Comparison of ENCODE assay signal across 7 mouse cellular contexts in genomic region chr4:135150031-135150801, GRCm38 (mm10). TPM values are rescaled to one million over a fixed set of nuclear protein-coding genes. Genes with fewer than 3 reads are reported as not detected.
DNase-seq lines count a peak whose midpoint lies in the region; ATAC-seq and TF ChIP-seq lines count a peak whose summit lies in the region.

No protein-coding gene starts in this region.

- no peak overlapping the region for H3K4me3 ChIP-seq in forebrain, embryonic 14.5 days (ENCODE audit: low read depth, low read length)
- no peak overlapping the region for H3K4me3 ChIP-seq in hindbrain, embryonic 12.5 days
- H3K4me3 ChIP-seq in left cerebral cortex, adult 2 months = no peak overlapping the region
- peak overlapping the region; percentile 96 for H3K4me3 ChIP-seq in megakaryocyte, embryonic 14.5 days (replicated peaks)

- intact Hi-C loops in left cerebral cortex, adult 2 months (cut with DNase I) = loop anchor here (5.0 kb wide), 2 partner anchors 52 to 203 kb away; no protein-coding TSS in a partner anchor

- peaks cover 96% of the 10 kb centered on the region for H3K27me3 ChIP-seq in forebrain, embryonic 14.5 days (replicated peaks; ENCODE audit: control insufficient read depth, insufficient read depth, low read length)
- peaks cover 100% of the 10 kb centered on the region for H3K27me3 ChIP-seq in hindbrain, embryonic 12.5 days
- no peaks in the 10 kb centered on the region for H3K27me3 ChIP-seq in megakaryocyte, embryonic 14.5 days (replicated peaks)

- no peak overlapping the region for H3K4me2 ChIP-seq in forebrain, embryonic 14.5 days (ENCODE audit: low read length)
- no peak overlapping the region for H3K4me2 ChIP-seq in hindbrain, embryonic 12.5 days (replicated peaks)

- DNase-seq in R1 (ENCODE audit: low read depth, low spot score) = peak; percentile 82
- peak; percentile 70 for DNase-seq in c-Kit-positive CD71-negative TER-119-negative erythroid progenitor cells, embryonic 14.5 days (ENCODE audit: low read depth)
- DNase-seq in forebrain, embryonic 14.5 days (ENCODE audit: low spot score) = peak; percentile 55
- DNase-seq in left cerebral cortex, adult 2 months (ENCODE audit: extremely low spot score in 1 of 2, low spot score in 2 of 2) = peak; percentile 33 to 48
- DNase-seq in spleen, postnatal 14 days (ENCODE audit: low spot score in 2 of 2) = peak; percentile 73 to 84

- no peak overlapping the region for H3K9ac ChIP-seq in forebrain, embryonic 14.5 days (ENCODE audit: low read length)
- H3K9ac ChIP-seq in hindbrain, embryonic 12.5 days = no peak overlapping the region

- no peaks in the 10 kb centered on the region for H3K36me3 ChIP-seq in forebrain, embryonic 14.5 days (ENCODE audit: control insufficient read depth, insufficient read depth, low read length)
- no peaks in the 10 kb centered on the region for H3K36me3 ChIP-seq in hindbrain, embryonic 12.5 days
- H3K36me3 ChIP-seq in megakaryocyte, embryonic 14.5 days (replicated peaks; ENCODE audit: low read length) = peaks cover 68% of the 10 kb centered on the region

- no peaks in the 10 kb centered on the region for H3K9me3 ChIP-seq in forebrain, embryonic 14.5 days (replicated peaks; ENCODE audit: control insufficient read depth, low read length)
- H3K9me3 ChIP-seq in hindbrain, embryonic 12.5 days (replicated peaks) = no peaks in the 10 kb centered on the region
- no peaks in the 10 kb centered on the region for H3K9me3 ChIP-seq in megakaryocyte, embryonic 14.5 days

- no peaks in the 10 kb centered on the region for H3K4me1 ChIP-seq in forebrain, embryonic 14.5 days (ENCODE audit: control insufficient read depth, insufficient read depth, low read length)
- H3K4me1 ChIP-seq in hindbrain, embryonic 12.5 days = peaks cover 27% of the 10 kb centered on the region
- H3K4me1 ChIP-seq in megakaryocyte, embryonic 14.5 days = peaks cover 95% of the 10 kb centered on the region

- WGBS in forebrain, embryonic 14.5 days = 1% methylated on average over 32 of the region's 32 CpGs
- WGBS in hindbrain, embryonic 12.5 days = 2% methylated on average over 32 of the region's 32 CpGs

- peak; percentile 77 for TF ChIP-seq CTCF in left cerebral cortex, adult 2 months (IDR thresholded peaks at IDR 0.05)

- no peak overlapping the region for H3K27ac ChIP-seq in forebrain, embryonic 14.5 days (ENCODE audit: low read depth, low read length)
- no peak overlapping the region for H3K27ac ChIP-seq in hindbrain, embryonic 12.5 days
- no peak overlapping the region for H3K27ac ChIP-seq in left cerebral cortex, adult 2 months

- no peak for ATAC-seq in forebrain, embryonic 14.5 days
- ATAC-seq in hindbrain, embryonic 12.5 days (ENCODE audit: low FRiP score) = peak; percentile 48

RNA-seq across cellular contexts. Expression of gene Runx3, which starts 29.8 kb away (rescaled TPM):
- not detected in 2 replicates for polyA plus RNA-seq in forebrain, embryonic 14.5 days (2014; fragmentation: Nextera tagmentation; extraction: Ambion mirVana)
- 0.19 and 0.29 TPM in 2 replicates for polyA plus RNA-seq in hindbrain, embryonic 12.5 days (2016; fragmentation: Nextera tagmentation; extraction: Ambion mirVana)
- total RNA-seq in left cerebral cortex, adult 2 months (2021) = under 1 TPM in 1 of 2 experiments, not detected in 1; 0.14 TPM
- 128 and 414 TPM in 2 replicates for polyA plus RNA-seq in megakaryocyte, embryonic 14.5 days (2012; ENCODE audit: insufficient read depth, low replicate concordance)

Comparison
In these comparisons a context has a peak if more than half of its experiments do, and no peak if none do; other contexts are left out.
1. RNA of gene Runx3, which starts 29.8 kb away (polyA plus RNA-seq): 128 to 414 TPM in megakaryocyte, embryonic 14.5 days; 0.19 to 0.29 TPM in hindbrain, embryonic 12.5 days and not detected in forebrain, embryonic 14.5 days; every median in the first group is over 100 times any median in the second.
2. Peak in every context shown above with its lines, with median percentiles within 50 percentile points of each other: DNase-seq.